Mouse (Mus musculus) embryonic facial prominence, embryonic 13.5 days (tissue): ENCODE measurements around the gene Hltf. TPM values are rescaled to one million over a fixed set of nuclear protein-coding genes. Genes with fewer than 3 reads are reported as not detected.
A peak's percentile ranks its signal among the peaks of the same experiment; 100 is the strongest.
"Not testable (repeated sequence)": the region's sequence is repeated elsewhere in the genome, so short reads cannot be mapped to it uniquely, and the experiment has no call there.

Source experiments
- ATAC-seq: fragments of 200-750 bp; cut with Nextera tagmentation; 2 replicates; pipeline ENCODE4 v1.8.0; 2017; ENCODE audit warnings: low read depth; ENCODE audit not compliant: insufficient number of reproducible peaks, insufficient read depth, low FRiP score, low TSS enrichment
- H3K27ac ChIP-seq: fragments of 300-500 bp; sonication (generic); 2 replicates; pipeline ENCODE4 v1.5.1; 2015; ENCODE audit warnings: moderate library complexity, mild to moderate bottlenecking, inconsistent platforms
- H3K27me3 ChIP-seq: fragments of 300-500 bp; sonication (generic); 2 replicates; pipeline ENCODE4 v1.6.1; 2015; ENCODE audit warnings: mild to moderate bottlenecking, inconsistent platforms
- H3K36me3 ChIP-seq: fragments of 300-500 bp; sonication (generic); 2 replicates; pipeline ENCODE4 v1.6.1; 2015; ENCODE audit warnings: mild to moderate bottlenecking, inconsistent platforms
- H3K4me1 ChIP-seq: fragments of 300-500 bp; sonication (generic); 2 replicates; pipeline ENCODE4 v1.6.1; 2015; ENCODE audit warnings: inconsistent platforms
- H3K4me2 ChIP-seq: fragments of 300-500 bp; sonication (generic); 2 replicates; pipeline ENCODE4 v1.6.1; 2015; ENCODE audit warnings: moderate library complexity, mild to moderate bottlenecking, inconsistent platforms
- H3K4me3 ChIP-seq: fragments of 300-500 bp; sonication (generic); 2 replicates; pipeline ENCODE4 v1.5.1; 2015; ENCODE audit warnings: mild to moderate bottlenecking, inconsistent platforms
- H3K9ac ChIP-seq: fragments of 300-500 bp; sonication (generic); 2 replicates; pipeline ENCODE4 v1.6.1; 2015; ENCODE audit warnings: mild to moderate bottlenecking, inconsistent platforms
- H3K9me3 ChIP-seq: fragments of 300-500 bp; sonication (generic); 2 replicates; pipeline ENCODE4 v1.6.1; 2016; ENCODE audit warnings: inconsistent platforms
- WGBS: fragments of 180-500 bp; shearing (Covaris S2); methylation state at CpG from one replicate; pipeline ENCODE4 v1.1.7; 2015; ENCODE audit warnings: mixed read lengths; 5-methylcytosine and 5-hydroxymethylcytosine counted together
- polyA plus RNA-seq: library from polyadenylated mRNA; unstranded; fragments of >200 nt; fragmentation: Nextera tagmentation; extraction: Ambion mirVana; gene quantifications from 2 replicates; pipeline ENCODE4 v1.2.1, GENCODE M21; 2015

Hltf gene
- polyA plus RNA-seq, 1 experiment from 2014 or later = 17.2 TPM

GRCm38 (mm10) chr3:20108881-20109280 lies 51.3 kb downstream of the Hltf start:
- 89% methylated on average over 5 of the region's 5 CpGs for WGBS
- Histone ChIP-seq H3K36me3 (peaks cover 36% of the 10 kb centered on the region), H3K27ac (no peak overlapping the region), H3K9me3 (no peaks in the 10 kb centered on the region), H3K4me3 (no peak overlapping the region), H3K27me3 (no peaks in the 10 kb centered on the region), H3K4me1 (no peaks in the 10 kb centered on the region), H3K4me2 (no peak overlapping the region), H3K9ac (no peak overlapping the region)
- no peak for ATAC-seq

GRCm38 (mm10) chr3:20111913-20112312 lies 54.3 kb downstream of the Hltf start:
- no peak for ATAC-seq
- H3K36me3 ChIP-seq = peaks cover 41% of the 10 kb centered on the region
- H3K4me1 ChIP-seq = no peaks in the 10 kb centered on the region
- no peak overlapping the region for H3K4me3 ChIP-seq
- H3K4me2 ChIP-seq = no peak overlapping the region
- no peaks in the 10 kb centered on the region for H3K9me3 ChIP-seq
- H3K27me3 ChIP-seq = no peaks in the 10 kb centered on the region
- no peak overlapping the region for H3K27ac ChIP-seq
- no peak overlapping the region for H3K9ac ChIP-seq
- 93% methylated on average over 2 of the region's 2 CpGs for whole genome bisulfite sequencing

- no peak overlapping the region for H3K27ac ChIP-seq
- no peaks in the 10 kb centered on the region for H3K27me3 ChIP-seq
- no peak overlapping the region for H3K4me3 ChIP-seq
- WGBS = 91% methylated on average over 19 of the region's 19 CpGs
- no peaks in the 10 kb centered on the region for H3K4me1 ChIP-seq
- no peak overlapping the region for H3K4me2 ChIP-seq
- H3K36me3 ChIP-seq = peaks cover 22% of the 10 kb centered on the region
- no peak for ATAC-seq
- no peaks in the 10 kb centered on the region for H3K9me3 ChIP-seq
- no peak overlapping the region for H3K9ac ChIP-seq
Measured at GRCm38 (mm10) chr3:20119044-20119591, 61.5 kb downstream of the Hltf start.

GRCm38 (mm10) chr3:20119686-20120244 lies 62.2 kb downstream of the Hltf start:
- H3K4me1 ChIP-seq = no peaks in the 10 kb centered on the region
- no peaks in the 10 kb centered on the region for H3K9me3 ChIP-seq
- H3K4me3 ChIP-seq = no peak overlapping the region
- peaks cover 22% of the 10 kb centered on the region for H3K36me3 ChIP-seq
- WGBS = 65% methylated on average over 4 of the region's 4 CpGs
- no peak overlapping the region for H3K4me2 ChIP-seq
- ATAC-seq = no peak
- H3K9ac ChIP-seq = no peak overlapping the region
- H3K27ac ChIP-seq = no peak overlapping the region
- H3K27me3 ChIP-seq = no peaks in the 10 kb centered on the region

- not testable (repeated sequence) for H3K27me3 ChIP-seq, H3K9ac ChIP-seq, H3K4me1 ChIP-seq, H3K9me3 ChIP-seq, H3K4me2 ChIP-seq, ATAC-seq, H3K4me3 ChIP-seq, H3K27ac ChIP-seq
- 91% methylated on average over 5 of the region's 5 CpGs for WGBS
- H3K36me3 ChIP-seq = peaks cover 22% of the 10 kb centered on the region
Measured at GRCm38 (mm10) chr3:20121582-20121981, 64.0 kb downstream of the Hltf start.

- Histone ChIP-seq H3K4me1 (no peaks in the 10 kb centered on the region), H3K4me3 (no peak overlapping the region), H3K27ac (no peak overlapping the region), H3K9ac (no peak overlapping the region), H3K36me3 (peaks cover 10% of the 10 kb centered on the region), H3K27me3 (no peaks in the 10 kb centered on the region), H3K9me3 (no peaks in the 10 kb centered on the region), H3K4me2 (no peak overlapping the region)
- no peak for ATAC-seq
- WGBS = 90% methylated on average over 5 of the region's 5 CpGs
Measured at GRCm38 (mm10) chr3:20125604-20126003, 68.0 kb downstream of the Hltf start.

- H3K4me3 ChIP-seq = no peak overlapping the region
- WGBS = 57% methylated on average over 2 of the region's 2 CpGs
- no peak for ATAC-seq
- no peaks in the 10 kb centered on the region for H3K9me3 ChIP-seq
- no peaks in the 10 kb centered on the region for H3K27me3 ChIP-seq
- H3K4me1 ChIP-seq = no peaks in the 10 kb centered on the region
- H3K4me2 ChIP-seq = no peak overlapping the region
- H3K9ac ChIP-seq = no peak overlapping the region
- H3K36me3 ChIP-seq = peaks cover 8% of the 10 kb centered on the region
- no peak overlapping the region for H3K27ac ChIP-seq
Measured at GRCm38 (mm10) chr3:20127047-20127595, 69.5 kb downstream of the Hltf start.

GRCm38 (mm10) chr3:20129491-20129890 lies 71.9 kb downstream of the Hltf start:
- Histone ChIP-seq H3K9me3 (no peaks in the 10 kb centered on the region), H3K4me2 (no peak overlapping the region), H3K27me3 (no peaks in the 10 kb centered on the region), H3K9ac (no peak overlapping the region), H3K27ac (no peak overlapping the region), H3K4me3 (no peak overlapping the region), H3K36me3 (peaks cover 2% of the 10 kb centered on the region; the same call in 1 of the 2 replicates), H3K4me1 (no peaks in the 10 kb centered on the region)
- 81% methylated on average over 5 of the region's 5 CpGs for WGBS
- ATAC-seq = no peak

GRCm38 (mm10) chr3:20130456-20131349 lies 73.1 kb downstream of the Hltf start:
- no peak overlapping the region for H3K4me3 ChIP-seq
- no peaks in the 10 kb centered on the region for H3K27me3 ChIP-seq
- ATAC-seq = peak; percentile 65; the same call in 1 of the 2 replicates
- no peak overlapping the region for H3K9ac ChIP-seq
- H3K4me1 ChIP-seq = no peaks in the 10 kb centered on the region
- H3K36me3 ChIP-seq = peaks cover 2% of the 10 kb centered on the region; the same call in 1 of the 2 replicates
- H3K27ac ChIP-seq = no peak overlapping the region
- H3K9me3 ChIP-seq = no peaks in the 10 kb centered on the region
- 87% methylated on average over 8 of the region's 8 CpGs for WGBS
- no peak overlapping the region for H3K4me2 ChIP-seq

GRCm38 (mm10) chr3:20131350-20131720 lies 73.7 kb downstream of the Hltf start:
- no peaks in the 10 kb centered on the region for H3K27me3 ChIP-seq
- H3K4me3 ChIP-seq = no peak overlapping the region
- no peaks in the 10 kb centered on the region for H3K4me1 ChIP-seq
- 89% methylated on average over 2 of the region's 2 CpGs for WGBS
- no peak overlapping the region for H3K27ac ChIP-seq
- no peak overlapping the region for H3K9ac ChIP-seq
- H3K36me3 ChIP-seq = peaks cover 4% of the 10 kb centered on the region; the same call in 1 of the 2 replicates
- ATAC-seq = 0 out of 2 replicates have a peak, but pooled peaks have one; percentile 8
- H3K4me2 ChIP-seq = no peak overlapping the region
- no peaks in the 10 kb centered on the region for H3K9me3 ChIP-seq

- no peak overlapping the region for H3K27ac ChIP-seq
- no peak for ATAC-seq
- no peaks in the 10 kb centered on the region for H3K4me1 ChIP-seq
- no peaks in the 10 kb centered on the region for H3K27me3 ChIP-seq
- H3K9ac ChIP-seq = no peak overlapping the region
- WGBS = 93% methylated on average over 1 of the region's 1 CpGs
- H3K4me3 ChIP-seq = no peak overlapping the region
- peaks cover 9% of the 10 kb centered on the region; the same call in 1 of the 2 replicates for H3K36me3 ChIP-seq
- H3K4me2 ChIP-seq = no peak overlapping the region
- H3K9me3 ChIP-seq = no peaks in the 10 kb centered on the region
Measured at GRCm38 (mm10) chr3:20132731-20133130, 75.1 kb downstream of the Hltf start.
